Mouse (Mus musculus) layer of hippocampus, adult 6 months (tissue): Measurements from ENCODE around the gene Vmn2r15. TPM values are rescaled to one million over a fixed set of nuclear protein-coding genes. Genes with fewer than 3 reads are reported as not detected.

Experiments
- long read RNA-seq, 2 experiments: library from polyadenylated mRNA; unstranded; transcript quantifications; one replicate each; pipeline ENCODE4 v2.0.0; 2019 to 2020
- polyA plus RNA-seq: library from polyadenylated mRNA; unstranded; fragments of <200 nt; fragmentation: Nextera tagmentation; gene quantifications from 2 replicates; pipeline ENCODE4 v1.2.3, GENCODE M21; 2021

The Vmn2r15 gene
- not detected in 2 replicates for polyA plus RNA-seq
- long read RNA-seq, experiment 1: 0 reads
- long read RNA-seq, experiment 2: 0 reads

DNA sequence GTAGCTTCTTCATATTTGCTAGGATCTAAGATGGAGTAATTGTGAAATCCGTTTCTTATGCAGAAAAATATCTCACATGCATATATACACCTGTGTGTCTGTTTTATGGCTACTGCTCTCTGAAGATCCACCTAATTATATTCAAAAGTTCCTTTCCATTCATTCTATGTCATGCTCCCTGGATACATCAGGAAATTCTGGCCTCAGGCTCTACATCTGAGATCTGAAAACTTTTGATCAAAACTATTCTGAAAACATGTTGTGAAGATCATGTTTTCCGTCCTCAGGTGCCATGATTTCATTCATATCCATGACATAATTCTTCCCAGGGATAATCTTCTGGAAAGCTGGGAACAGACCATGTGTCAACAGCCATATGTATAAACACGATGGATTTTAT, at the start of gene Vmn2r15:
Vmn2r15 (minus strand) TSS at position 101 of the 400 bp plus-strand sequence.

DNA sequence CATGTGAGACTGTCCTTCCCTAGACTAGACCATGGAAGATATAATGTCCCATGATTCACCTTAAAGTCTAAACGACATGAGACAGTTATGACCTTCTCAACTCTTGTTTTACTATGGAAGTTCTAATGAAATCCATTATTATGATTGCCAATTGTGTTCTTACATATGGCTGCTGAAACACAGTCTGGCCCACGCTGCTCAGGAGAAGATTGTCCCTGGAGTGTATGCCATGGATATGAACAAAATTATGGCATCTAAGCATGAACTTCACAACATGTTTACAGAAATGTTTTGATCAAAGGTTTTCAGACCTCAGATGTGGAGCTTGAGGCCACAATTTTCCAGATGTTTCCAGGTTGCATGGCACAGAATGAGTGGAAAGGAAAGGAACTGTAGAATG, 32.4 kb upstream of the Vmn2r15 start, which contains the start of gene Vmn2r16:
Vmn2r16 (plus strand) TSS at position 301 of the 400 bp plus-strand sequence.

Other genes with a start within 250 kb of the Vmn2r15 start
- not detected in 2 replicates for gene Vmn2r11, start 238.1 kb downstream of the Vmn2r15 start, polyA plus RNA-seq
- not detected in 2 replicates for gene Vmn2r12, start 199.7 kb downstream of the Vmn2r15 start, polyA plus RNA-seq
- not detected in 2 replicates for gene Vmn2r13, start 105.4 kb downstream of the Vmn2r15 start, polyA plus RNA-seq
- not detected in 2 replicates for gene Vmn2r14, start 72.9 kb downstream of the Vmn2r15 start, polyA plus RNA-seq
- gene Vmn2r16, start 32.5 kb upstream of the Vmn2r15 start, polyA plus RNA-seq: not detected in 2 replicates
- not detected in 2 replicates for gene Vmn2r17, start 122.0 kb upstream of the Vmn2r15 start, polyA plus RNA-seq